Mouse (Mus musculus) spleen, adult 2 months (tissue): ENCODE results near the gene Gpr3. TPM values are rescaled to one million over a fixed set of nuclear protein-coding genes. Genes with fewer than 3 reads are reported as not detected.
A peak's percentile ranks its signal among the peaks of the same experiment; 100 is the strongest.

Experiments
- DNase-seq, 2 experiments: peaks; one replicate each; pipeline versions ENCODE4 v3.0.0 to v3.0.0-alpha.2; 2012 to 2021; ENCODE audit warnings: low spot score in 2 of 2, low read depth in 1 of 2
- H3K27ac ChIP-seq: fragments of 200-500 bp; 2 replicates; pipeline ENCODE4 v1.5.1; 2012; ENCODE audit warnings: low read length, inconsistent platforms; ENCODE audit not compliant: insufficient read depth
- H3K27me3 ChIP-seq: fragments of 200-500 bp; 2 replicates; pipeline ENCODE4 v1.6.1; 2012; ENCODE audit warnings: mild to moderate bottlenecking, moderate library complexity, low read length, inconsistent platforms; ENCODE audit not compliant: control insufficient read depth, insufficient read depth
- H3K36me3 ChIP-seq: fragments of 200-500 bp; 2 replicates; pipeline ENCODE4 v1.6.1; 2012; ENCODE audit warnings: mild to moderate bottlenecking, low read length, inconsistent platforms; ENCODE audit not compliant: control insufficient read depth, insufficient read depth
- H3K4me1 ChIP-seq: fragments of 200-500 bp; 2 replicates; pipeline ENCODE4 v1.6.1; 2011; ENCODE audit warnings: inconsistent platforms; ENCODE audit not compliant: control insufficient read depth, insufficient read depth, insufficient read length
- H3K4me3 ChIP-seq: fragments of 200-500 bp; 2 replicates; pipeline ENCODE4 v1.5.1; 2011; ENCODE audit warnings: mild to moderate bottlenecking, inconsistent platforms; ENCODE audit not compliant: insufficient read depth, insufficient read length; ENCODE audit errors: extremely low read depth
- CTCF ChIP-seq: fragments of 200-500 bp; IDR thresholded peaks from 2 replicates; pipeline ENCODE4 v1.5.1; 2011; ENCODE audit warnings: mild to moderate bottlenecking, inconsistent platforms; ENCODE audit not compliant: insufficient read depth, insufficient read length, insufficient replicate concordance; ENCODE audit errors: extremely low read depth
- POLR2A ChIP-seq: fragments of 200-500 bp; IDR thresholded peaks from 2 replicates; pipeline ENCODE4 v1.6.1; 2011; ENCODE audit warnings: low read depth, low read length, inconsistent platforms
- WGBS: fragments of 180-500 bp; shearing (Covaris S2); methylation state at CpG from one replicate; pipeline ENCODE4 v1.1.7; 2018; 5-methylcytosine and 5-hydroxymethylcytosine counted together
- polyA plus RNA-seq: library from polyadenylated mRNA; depleted of rRNA; stranded (reverse); fragments of >200 nt; gene quantifications from 2 replicates; pipeline ENCODE4 v1.2.3, GENCODE M21; 2012

Gpr3 gene
- polyA plus RNA-seq, 1 experiment: 0.02 TPM

DNA sequence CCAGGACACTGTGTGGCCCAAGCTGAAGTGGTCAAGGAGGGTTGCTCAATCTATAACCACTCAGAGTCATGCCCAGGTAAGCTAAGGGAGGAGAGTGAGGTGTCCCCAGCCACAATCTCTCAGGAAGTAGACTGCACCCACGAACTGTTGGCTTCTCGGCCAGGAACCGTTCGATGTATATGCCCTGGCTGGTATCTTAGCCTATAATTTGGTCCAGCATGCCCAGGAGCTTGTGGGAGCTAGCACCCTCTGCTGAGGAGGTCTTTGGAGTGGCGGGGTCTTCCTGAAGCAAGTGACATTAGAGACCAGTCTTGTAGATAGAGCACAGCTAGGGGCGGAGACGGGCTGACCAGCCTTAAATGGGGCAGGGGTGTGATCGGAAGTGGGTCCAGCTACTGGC is 9.4 kb upstream of the Gpr3 start:
- H3K27me3 ChIP-seq: no peaks in the 10 kb centered on the region

GRCm38 (mm10) chr4:133220656-133221055 is 8.3 kb upstream of the Gpr3 start:
- WGBS: 44% methylated on average over 25 of the region's 25 CpGs
- no peak for DNase-seq
- no peak overlapping the region for H3K4me3 ChIP-seq
- H3K27ac ChIP-seq: no peak overlapping the region
- TF ChIP-seq CTCF: no peak
- TF ChIP-seq POLR2A: no peak
- no peaks in the 10 kb centered on the region for H3K27me3 ChIP-seq
- H3K4me1 ChIP-seq: no peaks in the 10 kb centered on the region
- no peaks in the 10 kb centered on the region for H3K36me3 ChIP-seq

More for the DNA sequence above, 9.4 kb upstream of the Gpr3 start:
- TF ChIP-seq POLR2A (no peak), CTCF (no peak)
- DNase-seq: no peak
- Histone ChIP-seq H3K4me1 (no peaks in the 10 kb centered on the region), H3K36me3 (no peaks in the 10 kb centered on the region), H3K27ac (no peak overlapping the region), H3K4me3 (no peak overlapping the region)
- WGBS: 83% methylated on average over 8 of the region's 8 CpGs

GRCm38 (mm10) chr4:133218745-133219144 is 6.4 kb upstream of the Gpr3 start:
- Histone ChIP-seq H3K4me1 (no peaks in the 10 kb centered on the region), H3K36me3 (no peaks in the 10 kb centered on the region), H3K27ac (no peak overlapping the region), H3K4me3 (no peak overlapping the region), H3K27me3 (no peaks in the 10 kb centered on the region)
- WGBS: 88% methylated on average over 3 of the region's 3 CpGs
- DNase-seq: no peak
- TF ChIP-seq CTCF (no peak), POLR2A (no peak)

DNA sequence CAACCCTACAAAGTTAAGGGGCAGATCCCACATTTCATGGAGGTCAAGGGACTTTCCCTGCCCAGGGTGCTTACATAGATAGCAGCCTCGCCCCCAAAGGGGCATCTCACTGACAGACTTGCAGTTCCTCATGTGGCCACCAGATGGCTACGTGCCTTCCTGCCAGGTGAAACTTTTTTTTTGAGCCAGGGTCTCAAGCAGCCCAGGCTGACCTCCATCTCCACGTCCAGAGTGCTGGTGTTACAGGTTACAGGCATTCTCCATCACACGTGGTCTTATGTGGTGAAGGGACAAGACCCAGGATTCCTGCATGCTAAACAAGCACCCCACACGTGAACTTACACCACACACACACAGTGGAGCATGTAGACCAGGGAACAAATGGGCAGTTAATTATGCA is 5.3 kb upstream of the Gpr3 start:
- Histone ChIP-seq H3K4me1 (no peaks in the 10 kb centered on the region), H3K27me3 (peaks cover under 1% of the 10 kb centered on the region; the same call in 1 of the 2 replicates), H3K27ac (no peak overlapping the region), H3K36me3 (no peaks in the 10 kb centered on the region), H3K4me3 (no peak overlapping the region)
- TF ChIP-seq POLR2A (no peak), CTCF (peak; percentile 75; the same call in 1 of the 2 replicates)
- peak in 1 of 2 experiments; percentile 59 for DNase-seq
- 17% methylated on average over 5 of the region's 5 CpGs for WGBS

DNA sequence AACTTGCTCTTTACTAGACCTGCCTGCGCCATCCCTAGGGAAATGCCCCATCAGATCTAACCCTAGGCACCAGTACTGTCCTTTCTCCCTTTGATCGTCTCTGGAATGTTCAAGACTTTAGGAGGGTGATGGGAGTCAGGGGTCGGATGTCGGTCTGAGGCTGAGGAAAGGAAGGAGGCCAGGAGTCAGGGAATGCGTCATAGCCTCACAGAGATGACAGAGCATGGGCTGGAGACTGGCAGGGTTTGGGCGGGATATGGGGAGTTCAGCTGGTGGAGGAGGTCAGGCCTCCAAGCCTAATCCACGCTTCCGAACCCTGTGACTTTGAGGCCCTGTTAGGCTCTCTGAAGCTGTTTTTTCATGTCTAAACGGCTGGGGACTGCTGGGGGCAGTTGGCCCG is 1.3 kb upstream of the Gpr3 start:
- TF ChIP-seq POLR2A (no peak), CTCF (no peak)
- Histone ChIP-seq H3K27ac (no peak overlapping the region), H3K36me3 (no peaks in the 10 kb centered on the region), H3K27me3 (peaks cover 6% of the 10 kb centered on the region), H3K4me1 (0 out of 2 replicates have a peak, but pooled peaks cover 4% of the 10 kb centered on the region), H3K4me3 (no peak overlapping the region)
- WGBS: 71% methylated on average over 10 of the region's 10 CpGs
- DNase-seq: no peak

- TF ChIP-seq CTCF (no peak), POLR2A (no peak)
- 17% methylated on average over 9 of the region's 9 CpGs for WGBS
- H3K36me3 ChIP-seq: no peaks in the 10 kb centered on the region
- 0 out of 2 replicates have a peak, but pooled peaks cover 4% of the 10 kb centered on the region for H3K4me1 ChIP-seq
- H3K4me3 ChIP-seq: no peak overlapping the region
- H3K27me3 ChIP-seq: peaks cover 6% of the 10 kb centered on the region
- DNase-seq: no peak
- no peak overlapping the region for H3K27ac ChIP-seq
Observed at GRCm38 (mm10) chr4:133213268-133213590, 893 bp upstream of the Gpr3 start.

GRCm38 (mm10) chr4:133212562-133213267 is 379 bp upstream of the Gpr3 start:
- Histone ChIP-seq H3K27me3 (peaks cover 6% of the 10 kb centered on the region), H3K4me3 (peak overlapping the region; percentile 46)
- 3% methylated on average over 44 of the region's 44 CpGs for WGBS

More at GRCm38 (mm10) chr4:133212562-133213267, 379 bp upstream of the Gpr3 start:
- no peak for TF ChIP-seq POLR2A
- H3K4me1 ChIP-seq: 0 out of 2 replicates have a peak, but pooled peaks cover 4% of the 10 kb centered on the region
- no peak overlapping the region for H3K27ac ChIP-seq
- peak in 1 of 2 experiments; percentile 74 for DNase-seq
- no peaks in the 10 kb centered on the region for H3K36me3 ChIP-seq
